ENCODE assay signal across 9 mouse cellular contexts in the genomic region with DNA sequence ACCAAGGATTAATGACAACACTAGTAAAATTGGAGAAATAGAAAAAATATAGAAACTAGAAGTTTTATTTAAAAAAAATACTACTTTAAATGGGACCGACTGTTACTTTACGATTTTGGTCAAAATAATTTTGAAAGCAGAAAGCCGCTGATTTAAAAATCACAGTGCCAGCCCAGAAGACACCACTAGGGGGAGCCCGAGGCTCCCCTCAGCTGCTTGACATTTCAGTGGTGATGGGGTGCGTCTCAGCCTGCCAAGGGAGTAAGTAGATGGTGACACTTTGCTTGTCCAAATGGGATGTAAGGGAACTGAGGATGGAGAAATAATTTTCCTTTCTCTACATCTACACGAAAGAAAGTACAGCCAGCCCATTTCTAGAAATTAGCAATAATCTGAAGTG.
A peak's percentile ranks its signal among the peaks of the same experiment; 100 is the strongest.
DNase-seq lines count a peak whose midpoint lies in the region; ATAC-seq lines count a peak whose summit lies in the region.
"Had no signal": no experiment of that assay in that cellular context is flagged by ENCODE, and none has a peak within 500 bp of the region (broad histone marks: within the 10 kb centered on the region; RNA-seq: fewer than 3 reads in every experiment).

No protein-coding gene starts in this region.

- WGBS in forebrain, embryonic 10.5 days, result 38% methylated on average over 6 of the region's 6 CpGs
- 31% methylated on average over 6 of the region's 6 CpGs for WGBS in forebrain, embryonic 12.5 days
- 20% methylated on average over 6 of the region's 6 CpGs for WGBS in embryonic facial prominence, embryonic 14.5 days

- H3K27ac ChIP-seq in forebrain, embryonic 10.5 days, result no peak overlapping the region
- no peak overlapping the region for H3K27ac ChIP-seq in forebrain, embryonic 12.5 days
- H3K27ac ChIP-seq in embryonic facial prominence, embryonic 14.5 days (replicated peaks; ENCODE audit: low read depth, low read length), result no peak overlapping the region
- H3K27ac ChIP-seq: limb, embryonic 12.5 days had no signal

- DNase-seq in forebrain, embryonic 10.5 days (ENCODE audit: extremely low spot score, low spot score), result peak; percentile 46
- DNase-seq in 3T3-L1 (ENCODE audit: low read depth, low spot score), result peak; percentile 80
- peak; percentile 76 for DNase-seq in adrenal gland, postnatal 14 days
- DNase-seq in embryonic facial prominence, embryonic 14.5 days (ENCODE audit: low spot score), result peak; percentile 71
- peak; percentile 54 to 81 for DNase-seq in layer of hippocampus, adult 18-20 months (ENCODE audit: low spot score in 2 of 2)
- peak; percentile 72 to 79 for DNase-seq in lung, postnatal 4 days
- DNase-seq in telencephalon, adult 2 months (ENCODE audit: low read depth, low spot score), result peak; percentile 15

- no peak overlapping the region for H3K9ac ChIP-seq in forebrain, embryonic 12.5 days
- H3K9ac ChIP-seq in embryonic facial prominence, embryonic 14.5 days (ENCODE audit: low read depth, low read length), result no peak overlapping the region
- H3K9ac ChIP-seq: limb, embryonic 12.5 days had no signal

- H3K4me1 ChIP-seq in forebrain, embryonic 10.5 days, result peaks cover 30% of the 10 kb centered on the region
- H3K4me1 ChIP-seq in forebrain, embryonic 12.5 days, result peaks cover 22% of the 10 kb centered on the region
- H3K4me1 ChIP-seq in embryonic facial prominence, embryonic 14.5 days (ENCODE audit: control insufficient read depth, insufficient read depth, low read length), result peaks cover 11% of the 10 kb centered on the region

- no peak overlapping the region for H3K4me2 ChIP-seq in forebrain, embryonic 12.5 days
- H3K4me2 ChIP-seq in embryonic facial prominence, embryonic 14.5 days (ENCODE audit: low read depth, low read length), result no peak overlapping the region
- H3K4me2 ChIP-seq: limb, embryonic 12.5 days had no signal

- H3K4me3 ChIP-seq in forebrain, embryonic 10.5 days, result no peak overlapping the region
- H3K4me3 ChIP-seq in forebrain, embryonic 12.5 days (replicated peaks), result no peak overlapping the region
- no peak overlapping the region for H3K4me3 ChIP-seq in embryonic facial prominence, embryonic 14.5 days (ENCODE audit: low read depth, low read length)
- H3K4me3 ChIP-seq: limb, embryonic 12.5 days had no signal

- H3K27me3 ChIP-seq in forebrain, embryonic 10.5 days (ENCODE audit: poor library complexity, severe bottlenecking), result no peaks in the 10 kb centered on the region
- no peaks in the 10 kb centered on the region for H3K27me3 ChIP-seq in forebrain, embryonic 12.5 days
- H3K27me3 ChIP-seq in embryonic facial prominence, embryonic 14.5 days (replicated peaks; ENCODE audit: control insufficient read depth, insufficient read depth, low read length), result no peaks in the 10 kb centered on the region
- H3K27me3 ChIP-seq: limb, embryonic 12.5 days had no signal

- no peak for ATAC-seq in forebrain, embryonic 12.5 days (ENCODE audit: low FRiP score)
- no peak for ATAC-seq in embryonic facial prominence, embryonic 14.5 days (ENCODE audit: low read depth)

- no peaks in the 10 kb centered on the region for H3K36me3 ChIP-seq in forebrain, embryonic 10.5 days (replicated peaks)
- no peaks in the 10 kb centered on the region for H3K36me3 ChIP-seq in forebrain, embryonic 12.5 days (replicated peaks)
- H3K36me3 ChIP-seq in embryonic facial prominence, embryonic 14.5 days (ENCODE audit: control insufficient read depth, insufficient read depth, low read length), result no peaks in the 10 kb centered on the region
- H3K36me3 ChIP-seq: limb, embryonic 12.5 days had no signal

- no peaks in the 10 kb centered on the region for H3K9me3 ChIP-seq in forebrain, embryonic 10.5 days
- no peaks in the 10 kb centered on the region for H3K9me3 ChIP-seq in forebrain, embryonic 12.5 days
- no peaks in the 10 kb centered on the region for H3K9me3 ChIP-seq in embryonic facial prominence, embryonic 14.5 days (ENCODE audit: control insufficient read depth, low read length)
- H3K9me3 ChIP-seq: limb, embryonic 12.5 days had no signal

Comparison
In these comparisons a context has a peak if more than half of its experiments do, and no peak if none do; other contexts are left out.
1. DNase-seq: peak in every context shown above with its lines; median percentile 80 in 3T3-L1; 76 in adrenal gland, postnatal 14 days; 76 in lung, postnatal 4 days; 71 in embryonic facial prominence, embryonic 14.5 days; 68 in layer of hippocampus, adult 18-20 months; 46 in forebrain, embryonic 10.5 days; 15 in telencephalon, adult 2 months.